Mouse (Mus musculus) midbrain, embryonic 10.5 days (tissue): ENCODE measurements around the gene Itgb1. TPM values are rescaled to one million over a fixed set of nuclear protein-coding genes. Genes with fewer than 3 reads are reported as not detected.

ENCODE experiments used
- DNase-seq: peaks from one replicate; pipeline ENCODE4 v3.0.0-alpha.2; 2017; ENCODE audit warnings: low spot score
- H3K27ac ChIP-seq: fragments of 300-500 bp; sonication (generic); replicated peaks from 2 replicates; pipeline ENCODE4 v1.5.1; 2016; ENCODE audit warnings: mild to moderate bottlenecking
- H3K27me3 ChIP-seq: fragments of 300-500 bp; sonication (generic); 2 replicates; pipeline ENCODE4 v1.6.1; 2016; ENCODE audit warnings: low read depth, mild to moderate bottlenecking; ENCODE audit not compliant: poor library complexity, severe bottlenecking
- H3K36me3 ChIP-seq: fragments of 300-500 bp; sonication (generic); 2 replicates; pipeline ENCODE4 v1.6.1; 2016; ENCODE audit warnings: mild to moderate bottlenecking, moderate library complexity
- H3K4me1 ChIP-seq: fragments of 300-500 bp; sonication (generic); 2 replicates; pipeline ENCODE4 v1.6.1; 2016
- H3K4me3 ChIP-seq: fragments of 300-500 bp; sonication (generic); 2 replicates; pipeline ENCODE4 v1.5.1; 2016; ENCODE audit warnings: mild to moderate bottlenecking, moderate library complexity
- H3K9me3 ChIP-seq: fragments of 300-500 bp; sonication (generic); replicated peaks from 2 replicates; pipeline ENCODE4 v1.6.1; 2016; ENCODE audit warnings: mild to moderate bottlenecking
- WGBS: fragments of 180-500 bp; shearing (Covaris S2); methylation state at CpG from one replicate; pipeline ENCODE4 v1.1.7; 2016; 5-methylcytosine and 5-hydroxymethylcytosine counted together
- polyA plus RNA-seq: library from polyadenylated mRNA; unstranded; fragments of >200 nt; fragmentation: Nextera tagmentation; extraction: Ambion mirVana; gene quantifications from 2 replicates; pipeline ENCODE4 v1.2.1, GENCODE M21; 2016

Gene Itgb1
- polyA plus RNA-seq, 1 experiment from 2014 or later = 123 TPM

GRCm38 (mm10) chr8:128696701-128697397, 11.4 kb downstream of the Itgb1 start:
- H3K36me3 ChIP-seq = no peaks in the 10 kb centered on the region
- H3K9me3 ChIP-seq = no peaks in the 10 kb centered on the region
- 87% methylated on average over 1 of the region's 1 CpGs for WGBS
- DNase-seq = no peak
- H3K27ac ChIP-seq = no peak overlapping the region
- no peak overlapping the region for H3K4me3 ChIP-seq
- peaks cover 6% of the 10 kb centered on the region for H3K4me1 ChIP-seq
- H3K27me3 ChIP-seq = no peaks in the 10 kb centered on the region

- Histone ChIP-seq H3K4me1 (peaks cover 6% of the 10 kb centered on the region), H3K27me3 (no peaks in the 10 kb centered on the region), H3K9me3 (no peaks in the 10 kb centered on the region), H3K36me3 (no peaks in the 10 kb centered on the region), H3K4me3 (no peak overlapping the region), H3K27ac (no peak overlapping the region)
- WGBS = 89% methylated on average over 3 of the region's 3 CpGs
- no peak for DNase-seq
These were observed 12.5 kb downstream of the Itgb1 start for GRCm38 (mm10) chr8:128697945-128698344.

DNA sequence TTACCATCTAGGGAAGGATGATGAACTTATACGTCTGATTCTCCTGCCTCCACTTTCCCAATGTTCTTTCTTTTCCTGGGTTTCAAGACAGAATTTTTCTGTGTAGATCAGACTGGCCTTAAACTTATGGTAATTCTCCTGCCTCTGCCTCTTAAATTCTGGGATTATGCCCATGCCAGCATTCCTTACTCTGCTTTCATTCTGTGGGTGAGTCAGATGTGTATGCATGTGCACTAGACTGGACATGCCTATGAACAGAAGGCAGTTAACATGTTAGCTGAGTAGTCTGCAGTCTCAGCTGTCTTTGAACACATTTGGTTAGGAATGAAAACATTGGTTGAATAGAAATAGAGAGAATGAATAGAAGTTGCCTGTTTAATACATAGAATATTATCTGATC, 18.9 kb downstream of the Itgb1 start:
- WGBS = 83% methylated on average over 1 of the region's 1 CpGs
- Histone ChIP-seq H3K36me3 (peaks cover 30% of the 10 kb centered on the region), H3K27me3 (no peaks in the 10 kb centered on the region), H3K9me3 (no peaks in the 10 kb centered on the region), H3K4me1 (no peaks in the 10 kb centered on the region), H3K4me3 (no peak overlapping the region), H3K27ac (no peak overlapping the region)
- DNase-seq = no peak

DNA sequence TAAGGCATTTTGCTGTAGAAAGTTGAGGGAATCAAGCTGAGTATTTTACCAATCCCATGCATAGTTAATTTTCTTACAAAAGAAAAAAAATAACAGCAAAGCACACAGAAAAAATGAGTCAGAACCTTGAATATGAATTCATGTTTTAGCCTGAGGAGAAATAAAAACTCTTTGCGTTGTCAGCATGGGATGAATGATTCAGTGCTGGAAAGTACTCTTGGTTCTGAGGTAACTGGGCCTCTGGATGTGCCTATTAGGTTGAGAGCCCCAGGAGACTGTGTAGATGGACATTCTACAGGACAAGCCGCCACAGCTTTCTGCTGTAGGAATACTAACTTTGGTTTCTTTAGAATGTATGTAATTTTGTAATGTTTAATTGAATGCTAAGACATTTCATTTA, 19.4 kb downstream of the Itgb1 start:
- no peaks in the 10 kb centered on the region for H3K9me3 ChIP-seq
- peaks cover 31% of the 10 kb centered on the region for H3K36me3 ChIP-seq
- H3K4me3 ChIP-seq = no peak overlapping the region
- no peaks in the 10 kb centered on the region for H3K27me3 ChIP-seq
- no peak for DNase-seq
- H3K27ac ChIP-seq = no peak overlapping the region
- H3K4me1 ChIP-seq = no peaks in the 10 kb centered on the region
- 93% methylated on average over 2 of the region's 2 CpGs for WGBS

DNA sequence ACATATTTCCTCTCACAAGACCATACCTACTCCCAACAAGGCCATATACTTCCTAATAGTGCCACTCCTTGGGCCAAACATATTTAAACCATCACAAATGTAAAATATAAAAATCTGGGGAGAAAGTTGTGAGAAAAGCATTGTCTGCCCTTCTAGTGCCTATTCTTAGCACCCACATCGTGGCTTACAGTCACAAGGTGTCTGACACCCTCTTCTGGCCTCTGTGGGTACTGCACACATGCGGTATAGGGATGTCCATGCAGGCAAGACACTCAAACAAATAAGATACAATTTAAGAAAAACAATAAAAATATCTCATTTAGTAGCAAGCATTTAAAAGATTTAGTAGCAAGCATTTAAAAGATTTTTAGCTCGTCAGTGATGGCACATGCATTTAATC, 23.8 kb downstream of the Itgb1 start:
- peak; percentile 67 for DNase-seq
- 50% methylated on average over 3 of the region's 3 CpGs for WGBS
- H3K9me3 ChIP-seq = no peaks in the 10 kb centered on the region
- H3K36me3 ChIP-seq = peaks cover 75% of the 10 kb centered on the region
- no peak overlapping the region for H3K4me3 ChIP-seq
- H3K27ac ChIP-seq = no peak overlapping the region
- H3K27me3 ChIP-seq = no peaks in the 10 kb centered on the region
- H3K4me1 ChIP-seq = no peaks in the 10 kb centered on the region

DNA sequence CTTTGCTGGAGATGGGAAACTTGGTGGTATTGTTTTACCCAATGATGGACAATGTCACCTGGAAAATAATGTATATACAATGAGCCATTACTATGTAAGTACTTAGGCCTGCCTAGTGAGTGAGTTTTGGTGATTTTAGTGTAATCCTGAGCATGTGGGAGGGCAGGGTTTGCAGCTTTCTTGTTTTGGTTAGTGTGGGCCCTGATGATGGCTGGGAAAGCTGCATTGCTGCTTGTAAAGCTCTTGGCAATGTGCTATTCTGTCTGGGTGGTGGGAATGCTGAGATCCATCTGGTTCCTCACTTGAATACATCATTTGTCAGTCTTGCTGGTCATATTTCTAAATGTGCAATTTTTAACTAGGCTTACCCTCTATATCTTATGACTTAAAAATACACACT, 30.7 kb downstream of the Itgb1 start:
- Histone ChIP-seq H3K36me3 (peaks cover 100% of the 10 kb centered on the region), H3K27me3 (no peaks in the 10 kb centered on the region), H3K4me3 (no peak overlapping the region)

DNA sequence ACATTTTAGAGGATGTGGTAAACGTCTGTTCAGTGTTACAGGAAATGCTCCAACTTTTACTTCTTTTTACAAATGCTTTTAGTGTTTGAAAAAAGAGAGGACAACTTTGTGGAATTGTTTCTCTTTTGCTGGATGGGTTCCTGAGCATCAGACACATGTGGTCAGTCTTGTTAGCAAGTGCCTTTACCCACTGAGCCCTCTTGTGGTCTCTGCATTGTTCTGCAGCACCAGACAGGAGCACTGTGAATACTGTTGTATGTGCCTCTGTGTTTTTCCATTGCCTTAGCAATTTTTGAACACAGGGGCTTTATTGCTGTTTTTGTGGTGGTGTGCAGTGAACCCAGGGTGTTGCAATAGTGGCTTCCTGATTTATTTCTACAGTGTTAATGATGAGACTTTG, 39.4 kb downstream of the Itgb1 start:
- DNase-seq = peak; percentile 29
- H3K36me3 ChIP-seq = peaks cover 90% of the 10 kb centered on the region

More for the DNA sequence above, 30.7 kb downstream of the Itgb1 start:
- DNase-seq = no peak
- Histone ChIP-seq H3K27ac (no peak overlapping the region), H3K9me3 (no peaks in the 10 kb centered on the region), H3K4me1 (no peaks in the 10 kb centered on the region)

DNA sequence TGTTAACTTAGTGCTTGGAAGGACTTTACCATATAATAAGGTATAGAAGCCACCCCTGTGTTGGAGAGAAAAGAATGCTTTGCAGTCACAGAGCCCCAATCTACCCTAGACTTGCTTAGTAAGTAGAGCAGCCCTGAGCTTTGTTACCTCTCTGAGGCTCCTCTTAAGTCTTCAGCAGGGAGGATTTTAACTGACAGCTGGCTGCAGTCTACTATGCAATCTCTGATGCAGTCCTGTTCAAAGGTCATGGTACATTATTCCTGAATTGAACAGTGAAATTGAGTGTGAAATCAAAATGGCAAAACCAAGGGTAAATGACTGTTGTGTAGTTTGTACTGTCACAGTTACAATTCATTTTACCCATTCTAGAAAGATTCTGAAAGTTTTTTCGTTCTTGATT, 41.8 kb downstream of the Itgb1 start:
- no peaks in the 10 kb centered on the region for H3K27me3 ChIP-seq
- peaks cover 86% of the 10 kb centered on the region for H3K36me3 ChIP-seq
- WGBS = 80% methylated on average over 1 of the region's 1 CpGs
- H3K4me3 ChIP-seq = no peak overlapping the region
- peaks cover 34% of the 10 kb centered on the region for H3K4me1 ChIP-seq
- DNase-seq = no peak
- no peak overlapping the region for H3K27ac ChIP-seq
- H3K9me3 ChIP-seq = no peaks in the 10 kb centered on the region

More for the DNA sequence above, 39.4 kb downstream of the Itgb1 start:
- no peaks in the 10 kb centered on the region for H3K27me3 ChIP-seq
- no peaks in the 10 kb centered on the region for H3K9me3 ChIP-seq
- WGBS = 57% methylated on average over 1 of the region's 1 CpGs
- H3K4me3 ChIP-seq = no peak overlapping the region
- H3K27ac ChIP-seq = no peak overlapping the region
- H3K4me1 ChIP-seq = peaks cover 16% of the 10 kb centered on the region

GRCm38 (mm10) chr8:128732254-128732653, 46.8 kb downstream of the Itgb1 start:
- WGBS = 46% methylated on average over 2 of the region's 2 CpGs
- H3K27me3 ChIP-seq = no peaks in the 10 kb centered on the region
- peak overlapping the region; percentile 55; the same call in 1 of the 2 replicates for H3K27ac ChIP-seq
- H3K36me3 ChIP-seq = peaks cover 87% of the 10 kb centered on the region
- H3K4me3 ChIP-seq = no peak overlapping the region
- H3K4me1 ChIP-seq = peaks cover 34% of the 10 kb centered on the region
- DNase-seq = peak; percentile 47
- H3K9me3 ChIP-seq = no peaks in the 10 kb centered on the region

GRCm38 (mm10) chr8:128734118-128734517, 48.7 kb downstream of the Itgb1 start:
- WGBS = 92% methylated on average over 3 of the region's 3 CpGs
- Histone ChIP-seq H3K4me3 (no peak overlapping the region), H3K36me3 (peaks cover 94% of the 10 kb centered on the region), H3K27me3 (no peaks in the 10 kb centered on the region), H3K27ac (no peak overlapping the region), H3K4me1 (peaks cover 28% of the 10 kb centered on the region), H3K9me3 (no peaks in the 10 kb centered on the region)
- DNase-seq = no peak

GRCm38 (mm10) chr8:128735692-128736091, 50.2 kb downstream of the Itgb1 start:
- H3K36me3 ChIP-seq = peaks cover 93% of the 10 kb centered on the region
- H3K27me3 ChIP-seq = no peaks in the 10 kb centered on the region
- 93% methylated on average over 3 of the region's 3 CpGs for WGBS

More at GRCm38 (mm10) chr8:128735692-128736091, 50.2 kb downstream of the Itgb1 start:
- no peak for DNase-seq
- H3K9me3 ChIP-seq = 0 out of 2 replicates have a peak, but pooled peaks cover 3% of the 10 kb centered on the region
- no peak overlapping the region for H3K27ac ChIP-seq
- no peak overlapping the region for H3K4me3 ChIP-seq
- peaks cover 24% of the 10 kb centered on the region for H3K4me1 ChIP-seq
